Mouse (Mus musculus) erythroblast, embryonic 14.5 days (primary cell): Measurements from ENCODE around the gene Asphd1. TPM values are rescaled to one million over a fixed set of nuclear protein-coding genes. Genes with fewer than 3 reads are reported as not detected.

ENCODE experiments used
- H3K27me3 ChIP-seq: 2 replicates; pipeline ENCODE4 v1.6.1; 2012; ENCODE audit warnings: inconsistent platforms; ENCODE audit not compliant: control insufficient read depth
- H3K36me3 ChIP-seq: 2 replicates; pipeline ENCODE4 v1.6.1; 2012; ENCODE audit warnings: mild to moderate bottlenecking, inconsistent platforms; ENCODE audit not compliant: control insufficient read depth
- H3K4me1 ChIP-seq: 2 replicates; pipeline ENCODE4 v1.6.1; 2012; ENCODE audit warnings: inconsistent platforms; ENCODE audit not compliant: control insufficient read depth
- H3K4me3 ChIP-seq: replicated peaks from 2 replicates; pipeline ENCODE3; 2012; ENCODE audit warnings: moderate library complexity, mild to moderate bottlenecking, inconsistent platforms
- H3K9me3 ChIP-seq: 2 replicates; pipeline ENCODE4 v1.6.1; 2012; ENCODE audit warnings: low read length, inconsistent platforms, mixed read lengths; ENCODE audit not compliant: control insufficient read depth
- GATA1 ChIP-seq: IDR thresholded peaks from 2 replicates; pipeline ENCODE4 v1.6.1; 2012; ENCODE audit warnings: low read length, inconsistent platforms, mixed read lengths
- TAL1 ChIP-seq: IDR thresholded peaks from 3 replicates; pipeline ENCODE4 v1.6.1; 2012; ENCODE audit warnings: low read length, inconsistent platforms, mixed read lengths
- polyA plus RNA-seq: library from polyadenylated mRNA; stranded (reverse); fragments of >175 nt; gene quantifications from 2 replicates; pipeline ENCODE4 v1.2.3, GENCODE M21; 2012

The Asphd1 gene
- polyA plus RNA-seq, 1 experiment, result not detected

DNA sequence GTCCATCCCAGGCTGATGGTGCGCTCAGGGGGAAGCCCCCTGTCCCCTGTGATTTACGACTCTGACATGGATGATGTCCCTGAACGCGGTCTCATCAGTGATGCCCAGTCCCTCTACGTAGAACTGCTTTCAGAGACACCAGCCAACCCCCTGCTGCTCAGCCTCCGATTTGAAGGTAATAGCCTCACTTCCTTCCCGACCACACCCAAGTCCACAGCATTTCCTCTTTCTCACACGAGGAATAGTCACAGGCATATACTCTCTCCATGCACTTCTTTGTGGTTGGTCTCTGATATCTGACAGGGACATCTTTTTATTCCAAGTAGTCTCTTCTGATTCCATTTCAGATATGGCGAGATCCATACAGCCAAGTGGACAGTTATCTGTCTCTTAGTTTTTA lies 10.4 kb upstream of the Asphd1 start:
- Histone ChIP-seq H3K4me1 (no peaks in the 10 kb centered on the region), H3K4me3 (no peak overlapping the region), H3K36me3 (no peaks in the 10 kb centered on the region), H3K9me3 (no peaks in the 10 kb centered on the region), H3K27me3 (peaks cover 20% of the 10 kb centered on the region)
- TF ChIP-seq GATA1, result no peak

DNA sequence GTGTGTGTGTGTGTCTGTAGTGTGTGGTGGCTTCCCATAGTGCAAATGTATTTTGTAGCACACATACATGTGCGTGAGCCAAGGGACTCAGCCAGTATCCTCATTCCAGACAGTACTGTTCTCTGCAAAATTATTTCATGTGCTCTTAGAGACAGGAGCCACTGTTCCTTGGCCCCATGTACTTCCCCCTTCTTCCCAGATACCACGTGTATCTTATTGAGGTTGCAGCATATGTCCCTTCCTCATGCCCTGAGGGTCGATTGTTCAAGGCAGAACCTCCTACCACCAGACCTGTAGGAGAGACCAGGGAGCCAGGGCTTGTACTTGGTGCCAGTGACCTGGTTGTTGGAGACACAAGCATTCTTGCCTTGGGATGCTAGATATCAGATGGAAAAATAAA lies 5.7 kb upstream of the Asphd1 start:
- Histone ChIP-seq H3K27me3 (peaks cover 29% of the 10 kb centered on the region), H3K4me1 (peaks cover 6% of the 10 kb centered on the region), H3K4me3 (no peak overlapping the region), H3K9me3 (no peaks in the 10 kb centered on the region), H3K36me3 (no peaks in the 10 kb centered on the region)
- TF ChIP-seq TAL1, result no peak
- TF ChIP-seq GATA1, result no peak

DNA sequence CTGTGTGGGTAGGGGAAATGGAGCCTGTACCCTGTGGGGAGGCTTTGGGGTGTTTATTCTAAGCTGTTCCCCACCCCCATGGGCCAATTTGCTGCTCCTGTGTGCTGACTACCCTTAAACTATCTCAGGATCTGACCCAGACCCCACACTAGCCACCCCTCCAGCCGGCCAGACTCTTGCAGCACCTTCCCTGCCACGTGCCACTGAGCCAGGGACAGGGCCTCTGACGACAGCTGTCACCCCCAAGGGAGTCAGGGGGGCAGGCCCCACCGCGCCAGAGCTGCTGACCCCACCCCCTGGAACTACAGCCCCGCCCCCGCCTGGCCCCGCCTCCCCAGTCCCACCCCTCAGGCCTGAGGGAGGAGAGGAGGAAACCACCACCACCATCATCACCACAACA lies 3.3 kb upstream of the Asphd1 start:
- Histone ChIP-seq H3K9me3 (no peaks in the 10 kb centered on the region), H3K4me3 (no peak overlapping the region), H3K4me1 (peaks cover 15% of the 10 kb centered on the region), H3K36me3 (no peaks in the 10 kb centered on the region), H3K27me3 (peaks cover 45% of the 10 kb centered on the region)
- TF ChIP-seq TAL1 (no peak), GATA1 (no peak)

DNA sequence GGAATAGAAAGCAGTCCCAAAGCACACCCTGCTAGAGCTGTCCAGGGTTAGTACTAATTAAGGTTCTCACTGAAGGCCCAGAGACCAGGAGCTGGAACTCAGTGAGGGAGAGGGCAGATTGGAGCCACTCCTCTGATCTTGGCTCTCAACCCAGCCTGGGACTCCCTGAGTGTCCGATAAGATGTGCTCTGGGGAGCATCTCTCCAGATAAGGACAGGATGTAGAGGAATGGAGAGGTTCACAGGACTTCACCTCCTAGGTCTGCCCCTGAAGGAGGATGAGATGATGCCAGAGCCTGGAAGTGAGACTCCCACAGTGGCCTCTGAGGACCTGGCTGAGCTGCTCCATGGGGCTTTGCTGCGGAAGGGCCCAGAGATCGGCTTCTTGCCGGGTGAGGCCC lies 2.4 kb upstream of the Asphd1 start:
- H3K27me3 ChIP-seq, result peaks cover 45% of the 10 kb centered on the region
- no peak overlapping the region for H3K4me3 ChIP-seq
- H3K4me1 ChIP-seq, result peaks cover 15% of the 10 kb centered on the region
- H3K9me3 ChIP-seq, result no peaks in the 10 kb centered on the region
- H3K36me3 ChIP-seq, result no peaks in the 10 kb centered on the region
- TF ChIP-seq GATA1 (no peak), TAL1 (no peak)

DNA sequence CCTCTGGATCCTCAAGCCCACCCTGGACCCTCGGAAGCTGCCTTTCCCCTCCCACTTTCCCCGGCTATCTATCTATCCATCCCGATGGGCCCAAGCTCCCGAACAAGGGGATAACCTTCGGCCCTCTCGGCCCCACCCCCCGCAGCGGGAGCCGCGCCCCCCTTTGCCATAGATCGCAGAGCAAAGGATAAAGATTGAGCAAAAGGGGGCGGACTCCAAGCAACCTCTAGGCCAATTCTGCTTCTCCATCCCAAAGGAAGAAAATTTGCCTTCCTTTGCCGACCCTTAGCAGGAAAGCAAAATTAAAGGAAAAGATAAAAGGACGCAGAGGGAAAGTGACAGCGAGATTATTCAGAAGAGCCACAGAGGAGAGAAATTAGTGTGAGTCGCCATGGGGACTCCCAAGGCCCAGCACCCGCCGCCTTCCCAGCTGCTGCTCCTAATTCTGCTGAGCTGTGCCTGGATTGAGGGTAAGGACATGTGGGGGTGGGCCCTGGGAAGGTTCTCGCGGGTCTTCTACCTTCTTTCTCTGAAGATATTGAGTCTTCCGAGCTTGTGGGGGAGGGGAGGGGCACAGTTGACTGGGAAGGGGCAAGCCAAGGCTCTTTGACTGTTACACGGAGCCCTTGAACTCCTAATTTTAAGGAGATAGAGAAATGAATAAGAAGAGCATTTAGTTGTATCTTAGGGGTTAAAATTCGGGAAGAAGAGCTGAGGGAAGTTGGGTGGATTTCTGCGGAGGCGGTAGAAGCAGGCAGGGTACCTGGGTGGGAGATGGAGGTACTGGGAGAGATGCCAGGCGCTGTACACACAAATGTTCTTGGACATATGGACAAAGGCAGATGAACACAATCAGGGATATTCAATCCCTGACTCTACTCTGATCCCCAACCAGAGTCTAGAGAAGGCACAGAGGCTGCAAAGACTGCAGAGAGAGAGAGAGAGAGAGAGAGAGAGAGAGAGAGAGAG lies 1.5 kb upstream of the Asphd1 start:
- Histone ChIP-seq H3K9me3 (no peaks in the 10 kb centered on the region), H3K36me3 (no peaks in the 10 kb centered on the region; the same call in 1 of the 2 replicates), H3K4me3 (no peak overlapping the region), H3K27me3 (peaks cover 45% of the 10 kb centered on the region), H3K4me1 (peaks cover 15% of the 10 kb centered on the region)
- TF ChIP-seq TAL1 (no peak), GATA1 (no peak)

DNA sequence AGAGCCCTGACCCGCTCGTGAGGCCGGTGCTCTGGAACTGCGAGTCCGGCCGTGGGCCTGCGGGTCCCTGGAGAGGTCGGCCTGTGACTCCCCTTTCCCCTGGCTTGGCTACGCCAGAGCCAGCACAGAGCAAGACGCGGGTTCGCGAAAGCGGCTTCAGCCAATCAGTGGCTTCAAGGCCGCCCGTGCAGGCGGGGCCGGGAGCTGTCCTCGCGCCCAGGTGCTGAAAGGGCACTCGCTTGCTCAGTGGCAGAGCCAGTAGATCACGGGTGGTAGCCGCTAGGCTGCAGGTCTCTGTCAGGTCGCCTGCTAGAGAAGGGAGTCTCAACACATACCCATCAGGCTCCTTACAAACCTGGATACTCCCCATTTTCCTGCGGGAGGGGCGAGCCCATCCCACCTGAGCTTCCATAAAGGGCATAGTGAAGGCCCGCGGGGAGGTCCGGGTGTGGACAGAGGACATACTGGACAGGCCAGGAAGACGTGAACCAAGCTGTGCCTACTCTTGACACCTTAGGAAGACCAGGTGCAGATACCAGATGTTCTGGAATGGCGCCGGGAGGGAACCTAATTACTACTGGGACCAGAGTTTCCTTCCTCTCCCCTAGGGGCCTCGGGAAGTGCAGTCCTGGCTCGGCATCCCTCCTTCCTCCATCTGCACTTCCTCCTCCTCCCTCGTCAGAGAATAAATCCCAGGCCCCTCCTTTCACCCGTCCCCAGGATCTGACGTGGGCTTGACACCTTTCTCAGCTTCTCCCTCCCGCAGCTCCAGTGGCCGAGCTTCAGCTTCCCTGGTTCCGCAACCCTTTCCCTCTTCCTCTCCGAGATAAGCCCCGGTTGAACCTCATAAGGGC lies 638 bp upstream of the Asphd1 start, which contains the start of gene Sez6l2:
TSS of gene Sez6l2 (plus strand) at position 771 of the 854 bp plus-strand sequence.
- Histone ChIP-seq H3K9me3 (no peaks in the 10 kb centered on the region), H3K4me1 (peaks cover 15% of the 10 kb centered on the region), H3K4me3 (peak within 1 kb of the TSS; percentile 25), H3K27me3 (peaks cover 45% of the 10 kb centered on the region), H3K36me3 (peaks cover 3% of the 10 kb centered on the region)
- TF ChIP-seq GATA1 (no peak), TAL1 (no peak)

DNA sequence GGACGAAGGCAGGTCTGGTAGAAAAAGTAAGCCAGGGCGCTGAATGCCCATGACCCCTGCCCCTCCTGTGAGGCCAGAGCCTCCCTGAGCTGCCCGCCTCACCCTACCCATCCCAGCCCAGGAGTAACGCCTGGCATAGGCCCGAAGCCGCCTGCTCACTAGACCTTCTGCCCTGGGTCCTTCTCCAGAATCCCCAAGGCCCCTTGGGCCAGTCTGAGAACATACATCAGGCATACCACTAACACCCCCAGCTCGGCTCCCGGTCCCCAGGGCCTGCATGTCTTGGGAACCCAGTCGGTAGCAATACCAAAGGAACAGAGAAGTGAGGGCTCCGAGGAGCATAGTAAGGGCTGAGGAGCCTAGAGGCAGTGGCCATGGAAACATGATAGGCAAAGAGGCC lies 756 bp downstream of the Asphd1 start:
- Histone ChIP-seq H3K36me3 (peaks cover 7% of the 10 kb centered on the region), H3K9me3 (no peaks in the 10 kb centered on the region), H3K4me1 (peaks cover 15% of the 10 kb centered on the region), H3K4me3 (no peak overlapping the region), H3K27me3 (peaks cover 45% of the 10 kb centered on the region)
- no peak for TF ChIP-seq TAL1
- TF ChIP-seq GATA1, result no peak

DNA sequence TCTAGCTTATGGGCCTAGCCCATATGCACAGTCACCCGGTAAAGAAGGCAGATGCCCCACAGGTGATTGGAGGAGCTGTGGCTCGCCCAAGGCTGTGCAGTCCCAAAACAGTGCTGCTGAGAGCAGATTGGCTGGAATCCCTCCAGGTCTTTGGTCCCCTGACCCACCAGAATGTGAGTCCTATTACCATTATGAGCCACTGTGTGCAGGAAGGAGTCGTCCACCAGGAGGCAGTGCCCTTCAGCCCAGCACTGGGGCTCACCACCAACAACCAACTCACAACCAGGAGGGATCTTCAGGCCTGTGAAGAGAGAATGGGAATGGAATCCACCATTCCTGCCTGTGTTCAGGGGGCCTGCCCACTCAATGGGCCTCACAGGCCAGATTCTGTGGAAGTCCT lies 2.9 kb downstream of the Asphd1 start:
- Histone ChIP-seq H3K27me3 (peaks cover 30% of the 10 kb centered on the region), H3K9me3 (no peaks in the 10 kb centered on the region), H3K4me1 (peaks cover 15% of the 10 kb centered on the region), H3K4me3 (no peak overlapping the region), H3K36me3 (peaks cover 13% of the 10 kb centered on the region)
- TF ChIP-seq TAL1 (no peak), GATA1 (no peak)

DNA sequence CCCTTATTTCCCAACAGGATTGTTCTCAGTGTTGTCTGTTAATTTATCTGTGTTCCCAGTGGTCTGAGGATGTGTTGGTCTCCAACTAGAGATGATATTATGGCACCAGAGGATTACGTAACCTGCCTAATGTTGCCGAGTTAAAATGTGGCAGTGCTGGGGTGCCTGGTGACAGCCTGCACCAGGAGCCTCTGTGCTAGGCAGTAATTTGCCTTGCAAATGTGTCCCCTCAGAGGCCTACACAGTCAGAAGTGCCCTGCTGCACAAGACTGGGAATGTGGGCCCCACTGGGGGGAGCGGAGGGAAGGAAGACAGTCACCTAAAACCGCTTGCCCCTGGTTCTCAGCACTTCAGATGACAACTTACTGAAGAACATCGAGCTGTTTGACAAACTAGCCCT lies 7.6 kb downstream of the Asphd1 start:
- H3K4me3 ChIP-seq, result no peak overlapping the region
- no peaks in the 10 kb centered on the region for H3K9me3 ChIP-seq
- no peaks in the 10 kb centered on the region for H3K27me3 ChIP-seq
- TF ChIP-seq GATA1 (no peak), TAL1 (no peak)
- H3K36me3 ChIP-seq, result peaks cover 23% of the 10 kb centered on the region
- H3K4me1 ChIP-seq, result peaks cover 6% of the 10 kb centered on the region
